Mouse (Mus musculus): ENCODE measurements at regions not wholly inside any gene's neighbourhood (a gene's known extent, or its start where the extent isn't known, plus 50 kb on each side); places are given as distances from the start of the nearest gene placed in this dataset.

- DNase-seq, result no peak
These were observed 512.3 kb upstream of the Tbx3 start for GRCm38 (mm10) chr5:119158171-119158570.

DNA sequence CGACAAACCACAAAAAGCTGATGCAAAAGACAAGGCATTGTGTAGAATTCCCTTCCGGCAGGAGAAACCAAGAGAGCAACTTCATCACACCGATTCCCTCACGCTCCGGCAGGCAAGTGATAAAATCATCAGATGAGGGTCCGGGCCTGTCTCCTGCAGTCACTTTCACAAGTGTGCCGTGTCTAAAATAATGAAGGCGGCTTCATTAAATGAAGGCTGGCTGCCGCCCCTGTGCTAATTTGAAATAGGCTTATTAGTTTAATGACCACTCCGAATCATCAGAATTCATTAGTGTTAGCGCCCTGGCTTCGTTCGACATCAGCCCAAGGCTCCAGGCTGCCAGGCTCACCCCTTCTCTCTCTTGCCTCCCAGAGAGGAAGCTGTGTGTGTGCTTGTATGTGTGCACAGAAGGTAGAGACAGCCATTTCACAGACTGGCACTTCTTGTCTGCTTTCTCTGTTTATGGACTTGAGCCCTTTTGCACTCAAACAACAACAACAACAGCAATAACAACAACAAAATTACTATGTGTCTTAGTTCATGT is 508.3 kb upstream of the Tbx3 start:
- DNase-seq, result no peak

GRCm38 (mm10) chr5:119167718-119168117 is 502.8 kb upstream of the Tbx3 start:
- peak; percentile 78 for DNase-seq

GRCm38 (mm10) chr5:119169274-119169673 is 501.2 kb upstream of the Tbx3 start:
- DNase-seq, result no peak

DNA sequence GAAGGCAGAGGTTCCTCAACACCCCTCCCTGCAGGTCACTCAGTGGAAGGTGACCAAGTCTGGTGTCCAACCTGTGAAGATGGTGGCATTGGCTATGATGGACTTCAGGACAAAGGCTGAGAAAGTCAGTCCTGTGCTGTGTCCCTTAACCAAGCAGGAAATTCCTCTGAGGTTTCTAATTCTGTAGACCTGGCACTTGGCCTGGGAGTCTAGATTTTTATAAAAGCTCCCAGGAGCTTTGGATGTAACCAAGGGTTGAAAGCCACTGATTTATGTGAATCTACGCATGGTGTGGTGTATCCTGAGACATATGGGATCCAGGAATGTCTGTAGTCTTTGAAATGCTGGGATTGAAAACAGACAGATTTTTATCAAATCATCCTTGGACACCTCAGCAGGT is 498.8 kb upstream of the Tbx3 start:
- no peak for DNase-seq

DNA sequence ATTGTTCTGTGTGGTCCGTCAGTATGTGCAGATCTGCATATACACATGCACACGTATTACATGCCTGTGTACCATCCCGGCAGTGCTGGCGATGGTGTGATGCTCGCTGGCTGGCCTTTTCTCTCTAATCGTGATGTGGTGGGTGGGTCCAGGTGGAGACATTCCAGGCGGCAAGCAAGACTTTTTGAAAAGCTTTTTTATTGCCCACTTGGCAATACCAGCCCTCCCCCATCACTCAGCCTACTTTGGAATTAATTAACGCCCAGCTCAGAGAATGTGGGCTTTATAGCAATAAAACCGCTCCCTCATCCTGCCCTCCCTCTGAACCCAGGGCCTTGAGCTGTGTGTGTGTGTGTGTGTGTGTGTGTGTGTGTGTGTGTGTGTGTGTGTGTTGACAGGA is 491.7 kb upstream of the Tbx3 start:
- DNase-seq, result no peak

- no peak for DNase-seq
These were observed 486.9 kb upstream of the Tbx3 start for GRCm38 (mm10) chr5:119183545-119184047.

GRCm38 (mm10) chr5:119186611-119187010 is 483.9 kb upstream of the Tbx3 start:
- no peak for DNase-seq

DNA sequence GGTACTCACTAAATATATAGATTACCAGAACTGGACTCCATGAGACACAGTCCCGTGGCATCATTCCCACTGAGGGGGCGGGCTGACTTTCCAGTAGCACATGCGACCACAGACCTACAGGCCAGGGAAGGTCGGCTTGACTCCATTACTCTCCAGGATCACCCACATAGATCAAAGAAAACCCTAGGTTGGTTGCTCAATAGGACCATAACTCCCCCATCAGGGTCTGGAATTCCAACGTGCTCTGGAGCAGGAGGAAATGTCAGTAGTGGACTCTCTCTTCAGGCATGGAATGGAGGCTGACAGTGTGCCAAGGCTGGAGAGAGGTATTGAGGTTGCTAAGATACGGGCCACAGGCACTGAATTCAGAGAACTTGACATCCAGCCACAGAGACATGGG is 482.0 kb upstream of the Tbx3 start:
- no peak for DNase-seq

GRCm38 (mm10) chr5:119193699-119194681 is 476.5 kb upstream of the Tbx3 start:
- no peak for DNase-seq

GRCm38 (mm10) chr5:119199906-119200305 is 470.6 kb upstream of the Tbx3 start:
- DNase-seq, result no peak

DNA sequence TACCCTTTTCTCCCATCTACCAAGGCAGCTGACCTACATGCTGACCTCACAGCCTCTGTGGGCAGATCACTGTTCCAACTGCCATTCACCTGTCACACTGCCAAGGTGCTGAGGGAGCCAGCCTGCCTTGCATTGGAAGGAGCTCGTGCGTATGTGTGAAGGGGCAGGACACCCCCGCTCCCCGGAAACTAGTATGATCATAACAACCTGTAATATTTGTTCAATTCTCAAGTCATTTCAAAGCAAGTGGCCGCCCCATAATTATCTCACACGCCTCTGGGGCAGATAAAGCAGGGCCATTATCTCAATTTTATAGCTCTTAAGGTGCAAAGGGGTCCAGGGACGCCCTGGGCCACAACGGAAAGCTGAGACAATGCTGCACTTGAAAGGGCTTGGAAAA is 469.2 kb upstream of the Tbx3 start:
- DNase-seq, result no peak

DNA sequence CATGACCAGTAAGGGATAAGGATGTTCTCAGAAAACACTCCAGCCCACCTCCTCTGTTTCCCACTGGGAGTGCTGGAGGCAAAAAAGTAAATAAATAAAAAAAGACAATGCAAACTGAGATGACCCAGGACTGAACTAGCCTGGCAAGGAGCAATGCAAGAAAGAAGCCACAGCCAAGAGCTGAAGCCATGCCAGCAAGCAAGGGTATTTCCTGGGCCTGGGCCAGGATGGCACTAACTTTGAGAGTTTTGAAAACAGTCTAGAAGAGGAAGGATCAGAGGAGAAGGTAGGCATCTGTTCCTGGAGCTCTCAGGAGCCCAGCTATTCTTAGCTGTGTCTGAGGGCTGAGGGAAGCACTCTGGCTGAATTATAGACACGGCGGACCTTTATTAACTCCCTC is 465.7 kb upstream of the Tbx3 start:
- DNase-seq, result no peak

DNA sequence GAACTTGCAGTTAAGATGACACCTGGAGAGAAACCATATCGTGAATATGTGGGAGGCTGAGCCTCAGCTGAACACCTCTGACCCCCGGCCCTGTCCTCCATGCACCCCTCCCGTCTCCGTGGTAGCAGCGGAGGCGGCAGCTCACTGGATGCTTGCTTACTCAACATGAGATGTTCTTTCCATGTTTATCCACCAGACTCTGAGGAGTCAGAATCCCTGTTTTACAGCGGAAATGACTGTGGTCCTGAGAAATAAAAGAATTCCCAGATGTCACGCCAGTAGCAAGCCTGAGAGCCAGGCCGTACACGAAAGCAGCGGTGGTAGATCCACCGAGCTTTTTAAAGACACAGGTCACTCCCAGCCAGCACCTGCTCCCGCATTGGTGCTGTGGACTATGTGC is 462.4 kb upstream of the Tbx3 start:
- no peak for DNase-seq

DNA sequence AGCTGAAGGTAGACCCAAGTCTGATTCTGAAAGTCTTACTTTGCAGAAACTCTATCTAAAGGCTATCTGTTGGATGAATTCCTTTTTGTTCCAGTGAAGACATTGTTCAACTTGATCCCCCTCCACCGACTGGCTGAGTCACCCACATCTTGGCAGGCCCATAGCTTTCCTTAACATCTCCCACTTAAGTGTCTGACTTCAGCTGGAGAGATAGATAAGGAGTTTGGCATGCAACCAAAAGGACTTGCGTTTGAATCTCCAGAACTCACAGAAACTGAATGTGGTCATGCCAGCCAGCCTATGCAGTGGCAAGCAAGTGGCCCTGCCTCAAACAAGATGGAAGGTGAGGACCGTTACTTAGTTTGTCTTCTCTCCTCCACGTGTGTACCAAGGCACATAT is 457.3 kb upstream of the Tbx3 start:
- no peak for DNase-seq

DNA sequence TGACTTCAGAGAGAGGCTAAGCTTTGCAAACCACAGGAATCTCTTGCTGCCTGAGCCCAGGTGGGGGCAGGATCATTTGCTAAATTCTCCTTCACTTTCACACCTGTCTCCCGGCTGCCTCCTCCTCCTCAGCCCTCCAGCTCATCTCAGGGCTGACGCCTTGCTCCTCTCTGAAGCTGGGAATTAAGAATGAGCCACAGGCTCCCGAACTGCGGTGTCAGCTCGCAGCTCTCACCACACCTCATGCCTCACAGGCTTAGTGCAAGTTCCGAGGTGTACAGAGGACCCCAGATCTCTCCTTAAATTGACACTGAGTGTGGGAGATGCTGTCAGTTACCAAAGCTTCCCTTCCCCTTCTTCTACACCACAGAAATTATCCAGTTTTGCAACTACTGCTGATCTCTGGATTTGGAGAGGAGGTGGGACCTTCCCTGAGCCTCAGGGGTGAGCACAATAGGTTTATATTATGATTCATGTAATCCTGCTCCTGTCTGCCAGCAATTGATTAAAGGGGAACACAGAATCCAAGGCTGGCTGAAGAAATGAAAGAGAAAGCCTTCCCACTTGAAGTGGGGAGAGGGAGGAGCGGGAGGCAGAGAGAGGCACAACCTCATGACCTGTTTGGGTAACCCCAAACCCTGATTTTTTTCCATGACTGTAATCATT is 456.6 kb upstream of the Tbx3 start:
- DNase-seq, result no peak

GRCm38 (mm10) chr5:119214937-119215336 is 455.5 kb upstream of the Tbx3 start:
- peak; percentile 14 for DNase-seq

GRCm38 (mm10) chr5:119215364-119215763 is 455.1 kb upstream of the Tbx3 start:
- no peak for DNase-seq

DNA sequence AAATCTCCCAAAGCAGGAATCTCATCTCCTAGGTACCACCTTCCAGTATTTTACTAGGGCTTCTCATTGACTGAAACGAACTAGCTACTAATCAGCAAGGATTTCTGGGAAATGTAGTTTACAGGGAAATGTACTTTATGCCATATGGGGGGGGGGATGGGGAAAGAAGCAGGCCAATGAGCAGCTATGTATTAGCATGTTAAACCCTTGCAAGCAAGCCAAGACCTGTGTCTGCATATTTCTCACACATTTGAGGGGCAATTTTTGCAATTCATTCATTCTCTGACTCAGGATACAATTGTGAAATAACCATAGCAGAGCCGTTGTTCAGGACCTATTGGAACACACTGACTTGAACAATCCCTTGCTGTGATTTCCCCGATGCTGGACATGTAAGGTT is 454.3 kb upstream of the Tbx3 start:
- no peak for DNase-seq

GRCm38 (mm10) chr5:119217077-119217476 is 453.4 kb upstream of the Tbx3 start:
- DNase-seq, result no peak

GRCm38 (mm10) chr5:119228691-119229090 is 441.8 kb upstream of the Tbx3 start:
- no peak for DNase-seq

DNA sequence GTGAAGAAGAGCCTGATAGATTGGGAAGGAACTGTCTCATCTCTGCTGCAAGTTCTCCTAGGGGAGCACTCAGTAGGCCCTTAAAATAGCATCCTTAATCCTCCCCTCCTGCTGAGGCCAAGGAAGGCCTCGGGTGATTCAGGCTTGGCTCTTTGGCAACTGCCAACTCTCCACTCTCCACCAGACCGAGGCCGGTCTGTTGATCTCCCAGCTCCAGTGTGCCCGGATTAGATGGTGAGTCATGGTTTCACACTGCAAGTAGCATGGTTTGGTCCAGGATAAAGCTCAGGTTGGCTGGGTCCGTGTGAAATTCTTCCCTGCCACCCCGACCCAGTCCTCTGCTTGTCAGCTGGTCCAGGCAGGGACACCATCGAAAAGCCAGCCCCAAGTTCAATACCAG is 437.5 kb upstream of the Tbx3 start:
- no peak for DNase-seq

- DNase-seq, result no peak
These were observed 434.6 kb upstream of the Tbx3 start for GRCm38 (mm10) chr5:119235884-119236283.

GRCm38 (mm10) chr5:119246824-119247223 is 423.6 kb upstream of the Tbx3 start:
- DNase-seq, result peak; percentile 44
